Mouse (Mus musculus) ovary, postnatal 36 days (tissue): ENCODE results near the gene Gm3667.
"Not testable (repeated sequence)": the region's sequence is repeated elsewhere in the genome, so short reads cannot be mapped to it uniquely, and the experiment has no call there.

Experiments
- DNase-seq: peaks from one replicate; pipeline ENCODE4 v3.0.0; 2022; ENCODE audit warnings: low spot score, mixed read lengths

Gene Gm3667

GRCm38 (mm10) chr14:6889521-6890012, at the start of gene Gm3667:
Gm3667 (minus strand) TSS chr14:6889962.
- not testable (repeated sequence) for DNase-seq

GRCm38 (mm10) chr14:6899881-6900280, 10.1 kb upstream of the Gm3667 start:
- not testable (repeated sequence) for DNase-seq

GRCm38 (mm10) chr14:6888811-6889210, 951 bp downstream of the Gm3667 start:
- DNase-seq, result not testable (repeated sequence)

DNA sequence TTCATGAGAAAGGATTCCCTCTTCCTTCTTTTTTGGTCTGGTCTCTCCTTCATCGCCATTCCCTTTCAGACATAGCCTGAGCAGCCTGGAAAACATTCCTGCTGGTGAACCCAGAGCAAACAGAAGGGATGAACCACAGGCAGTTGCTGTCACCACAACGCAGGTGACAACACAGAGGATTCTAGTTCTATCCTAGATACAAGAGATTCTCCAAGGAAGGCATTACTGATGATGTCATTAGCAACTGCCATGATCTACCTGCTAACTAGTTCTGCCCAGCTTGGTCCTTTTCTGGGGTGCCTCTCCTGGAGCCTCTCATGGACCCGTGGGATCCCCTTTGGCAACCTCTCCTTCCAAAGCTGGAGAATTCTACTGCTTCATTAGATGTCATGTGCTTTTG, 49.6 kb downstream of the Gm3667 start, which contains the start of gene Gm3642:
TSS of gene Gm3642 (minus strand) at position 101 of the 400 bp plus-strand sequence.
- not testable (repeated sequence) for DNase-seq

GRCm38 (mm10) chr14:6823297-6823696, 66.5 kb downstream of the Gm3667 start:
- DNase-seq, result not testable (repeated sequence)
